Comparison of ENCODE assay signal across 17 mouse cellular contexts in genomic region chr3:103709470-103710040, GRCm38 (mm10).
"Had no signal": no experiment of that assay in that cellular context is flagged by ENCODE, and none has a peak within 500 bp of the region (broad histone marks: within the 10 kb centered on the region; RNA-seq: fewer than 3 reads in every experiment).

No protein-coding gene starts in this region.

- DNase-seq: left cerebral cortex, postnatal 4 days; liver; liver, embryonic 13.5 days; liver, postnatal 0 days; lung, adult 18-20 months; lung, adult 2 months; lung, embryonic 14.5 days; lung, postnatal 10 days; lung, postnatal 14 days; lung, postnatal 36 days; lung, postnatal 4 days; midbrain, embryonic 14.5 days had no signal

- ATAC-seq: liver, embryonic 12.5 days; liver, postnatal 0 days; lung, postnatal 0 days; midbrain, embryonic 13.5 days; midbrain, embryonic 15.5 days; midbrain, embryonic 16.5 days had no signal
